Mouse (Mus musculus) ES-E14 (cell line): ENCODE data around the gene Wdr18. TPM values are rescaled to one million over a fixed set of nuclear protein-coding genes. Genes with fewer than 3 reads are reported as not detected.

ENCODE experiments used
- DNase-seq: peaks from one replicate; pipeline ENCODE4 v3.0.0-alpha.2; 2013; ENCODE audit warnings: low read depth, low spot score
- H3K27ac ChIP-seq: 2 replicates; pipeline ENCODE4 v1.5.1; 2012; ENCODE audit warnings: low read depth, mild to moderate bottlenecking, low read length, moderate library complexity, mixed read lengths; ENCODE audit not compliant: poor library complexity, insufficient read depth, severe bottlenecking
- H3K36me3 ChIP-seq: 2 replicates; pipeline ENCODE4 v1.6.1; 2012; ENCODE audit warnings: mild to moderate bottlenecking, low read length, moderate library complexity, mixed read lengths; ENCODE audit not compliant: control insufficient read depth, poor library complexity, insufficient read depth, severe bottlenecking
- H3K4me1 ChIP-seq, 2 experiments: fragments of 150-350 bp in 1 of 2; sonication (generic) in 1 of 2; 2 replicates each; pipeline ENCODE4 v1.6.1; 2012; ENCODE audit warnings: low read length in 2 of 2, mild to moderate bottlenecking in 1 of 2, mixed read lengths in 1 of 2; ENCODE audit not compliant: control insufficient read depth in 2 of 2, insufficient read depth in 2 of 2, poor library complexity in 1 of 2
- H3K4me3 ChIP-seq, 2 experiments: fragments of 150-350 bp in 1 of 2; sonication (generic) in 1 of 2; 2 replicates each; pipeline ENCODE4 v1.5.1; 2012; ENCODE audit warnings: low read length in 2 of 2, low read depth in 1 of 2, mild to moderate bottlenecking in 1 of 2, mixed read lengths in 1 of 2; ENCODE audit not compliant: insufficient read depth in 1 of 2, poor library complexity in 1 of 2, severe bottlenecking in 1 of 2
- H3K9ac ChIP-seq: 2 replicates; pipeline ENCODE4 v1.6.1; 2012; ENCODE audit warnings: low read depth, mild to moderate bottlenecking, low read length, mixed read lengths; ENCODE audit not compliant: poor library complexity, insufficient read depth, severe bottlenecking
- H3K9me3 ChIP-seq: fragments of 150-350 bp; sonication (generic); 2 replicates; pipeline ENCODE4 v1.6.1; 2012; ENCODE audit warnings: low read depth, mild to moderate bottlenecking, low read length; ENCODE audit not compliant: control insufficient read depth, insufficient read depth
- CHD2 ChIP-seq: IDR thresholded peaks from 2 replicates; pipeline ENCODE4 v1.6.1; 2014; ENCODE audit warnings: mild to moderate bottlenecking, low read depth, low read length, inconsistent platforms
- HCFC1 ChIP-seq: IDR thresholded peaks from 2 replicates; pipeline ENCODE4 v1.6.1; 2012; ENCODE audit warnings: low read length, inconsistent platforms, borderline replicate concordance; ENCODE audit not compliant: insufficient read depth
- MAFK ChIP-seq: IDR thresholded peaks from 2 replicates; pipeline ENCODE4 v1.6.1; 2014; ENCODE audit warnings: mild to moderate bottlenecking, low read depth, low read length, inconsistent platforms; ENCODE audit not compliant: insufficient read depth
- ZC3H11A ChIP-seq: IDR thresholded peaks from 2 replicates; pipeline ENCODE4 v1.6.1; 2012; ENCODE audit warnings: low read depth, mild to moderate bottlenecking, inconsistent platforms, low read length, borderline replicate concordance
- ZNF384 ChIP-seq: IDR thresholded peaks from 2 replicates; pipeline ENCODE4 v1.6.1; 2012; ENCODE audit warnings: low read depth, low read length, inconsistent platforms
- in situ Hi-C, 2 experiments: fragments of 600-800 bp; cut with MboI; formaldehyde crosslinking; loops; one replicate each; pipeline ENCODE4 v1.15.1; 2025; ENCODE audit warnings: low sequenced_read_pairs in 2 of 2, inconsistent platforms in 1 of 2; ENCODE audit not compliant: unreplicated experiment in 2 of 2
- total RNA-seq: library from RNA; depleted of rRNA; stranded (reverse); fragments of 300-350 nt; gene quantifications from 2 replicates; pipeline ENCODE4 v1.2.3, GENCODE M21; 2012

Wdr18 gene
- total RNA-seq, 1 experiment: 155 TPM

DNA sequence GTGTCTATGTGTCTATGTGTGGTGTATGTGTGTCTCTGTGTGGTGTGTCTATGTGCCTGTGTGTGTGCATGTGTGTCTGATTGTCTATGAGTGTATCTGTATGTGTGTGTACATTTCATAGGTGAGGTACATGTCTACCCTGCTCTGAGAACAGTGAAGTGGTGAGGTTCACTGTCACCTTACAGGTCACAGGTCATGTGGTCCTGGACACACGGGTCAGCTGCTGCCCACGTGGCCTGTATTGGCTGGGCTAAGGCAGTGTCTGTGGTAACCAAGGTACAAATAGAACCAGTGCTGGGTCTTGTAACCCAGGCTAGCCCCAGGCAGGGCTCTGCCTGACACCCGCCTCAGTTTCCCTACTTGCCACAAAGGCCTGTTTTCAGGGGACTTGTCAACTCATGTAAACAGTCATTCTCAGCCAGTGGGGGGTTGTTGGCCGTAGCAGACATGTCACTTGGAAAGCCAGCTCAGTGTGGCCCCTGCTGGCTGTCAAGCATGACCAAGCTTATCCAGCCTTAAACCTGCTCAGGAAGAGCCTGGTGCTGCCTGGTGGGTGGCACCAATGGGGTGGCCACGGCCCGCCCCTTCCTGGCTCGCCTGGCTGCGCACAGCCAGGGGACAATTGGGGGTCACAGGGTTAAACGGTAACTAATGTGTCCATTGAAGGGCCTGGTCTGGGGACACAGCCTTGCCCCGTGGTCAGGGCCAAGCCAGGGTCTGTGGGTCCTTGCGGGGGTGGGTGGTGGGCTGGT, 22.0 kb upstream of the Wdr18 start:
- no peak overlapping the region for H3K27ac ChIP-seq

DNA sequence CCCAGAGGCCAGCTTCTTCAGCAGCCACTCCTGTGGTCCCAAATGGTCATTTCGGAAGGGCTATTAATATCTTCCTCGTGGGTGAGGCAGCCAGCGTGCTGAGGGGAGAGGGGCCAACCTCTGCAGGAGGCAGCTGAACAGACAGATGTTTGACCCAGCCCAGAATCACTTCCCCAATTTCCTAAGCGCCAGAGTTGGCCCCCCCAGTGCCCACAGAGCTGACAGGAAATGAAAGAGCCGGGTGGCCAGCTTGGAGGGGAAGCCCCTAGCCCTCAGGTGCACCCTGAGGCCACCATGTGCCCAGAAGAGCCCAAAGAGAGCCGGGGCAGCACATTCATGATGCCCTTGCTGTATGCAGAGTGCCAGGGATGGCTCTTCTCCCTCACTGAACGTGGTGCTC, 19.2 kb upstream of the Wdr18 start:
- in situ Hi-C loops: no loop called here
- Histone ChIP-seq H3K36me3 (no peaks in the 10 kb centered on the region), H3K4me3 (no peak overlapping the region)

More for the DNA sequence above, 22.0 kb upstream of the Wdr18 start:
- Histone ChIP-seq H3K9ac (no peak overlapping the region), H3K36me3 (no peaks in the 10 kb centered on the region), H3K4me1 (peaks cover 0 to 1% of the 10 kb centered on the region in 2 experiments; a peak in 1 of 4 replicates), H3K4me3 (no peak overlapping the region), H3K9me3 (no peaks in the 10 kb centered on the region)
- DNase-seq: no peak
- in situ Hi-C loops: no loop called here
- TF ChIP-seq ZNF384 (no peak), ZC3H11A (no peak), MAFK (no peak), HCFC1 (no peak), CHD2 (no peak)

GRCm38 (mm10) chr10:79942988-79943387, 17.0 kb upstream of the Wdr18 start:
- in situ Hi-C loops: no loop called here
- Histone ChIP-seq H3K4me1 (peaks cover 0 to 6% of the 10 kb centered on the region in 2 experiments; a peak in 1 of 4 replicates), H3K9me3 (no peaks in the 10 kb centered on the region), H3K36me3 (no peaks in the 10 kb centered on the region; the same call in 1 of the 2 replicates), H3K9ac (no peak overlapping the region), H3K4me3 (no peak overlapping the region), H3K27ac (no peak overlapping the region)
- no peak for TF ChIP-seq HCFC1
- no peak for TF ChIP-seq ZC3H11A
- no peak for TF ChIP-seq CHD2
- no peak for TF ChIP-seq MAFK
- TF ChIP-seq ZNF384: no peak
- DNase-seq: no peak

More for the DNA sequence above, 19.2 kb upstream of the Wdr18 start:
- peaks cover 0 to 5% of the 10 kb centered on the region in 2 experiments; a peak in 1 of 4 replicates for H3K4me1 ChIP-seq
- no peak overlapping the region for H3K9ac ChIP-seq
- DNase-seq: no peak
- H3K27ac ChIP-seq: no peak overlapping the region
- no peak for TF ChIP-seq ZNF384
- no peak for TF ChIP-seq CHD2
- no peak for TF ChIP-seq ZC3H11A
- no peak for TF ChIP-seq HCFC1
- TF ChIP-seq MAFK: no peak
- H3K9me3 ChIP-seq: no peaks in the 10 kb centered on the region

- no peak for TF ChIP-seq MAFK
- no peak for TF ChIP-seq ZC3H11A
- no peak for TF ChIP-seq CHD2
- TF ChIP-seq ZNF384: no peak
- H3K4me3 ChIP-seq: no peak overlapping the region
- H3K36me3 ChIP-seq: no peaks in the 10 kb centered on the region; the same call in 1 of the 2 replicates
- no peak for DNase-seq
- no peak overlapping the region for H3K9ac ChIP-seq
- peaks cover 0 to 6% of the 10 kb centered on the region in 2 experiments; a peak in 1 of 4 replicates for H3K4me1 ChIP-seq
- in situ Hi-C loops: no loop called here
- no peak overlapping the region for H3K27ac ChIP-seq
- no peaks in the 10 kb centered on the region for H3K9me3 ChIP-seq
Measured at GRCm38 (mm10) chr10:79943471-79943901, 16.5 kb upstream of the Wdr18 start.
